Comparison of ENCODE assay signal across 8 mouse cellular contexts in the genomic region with DNA sequence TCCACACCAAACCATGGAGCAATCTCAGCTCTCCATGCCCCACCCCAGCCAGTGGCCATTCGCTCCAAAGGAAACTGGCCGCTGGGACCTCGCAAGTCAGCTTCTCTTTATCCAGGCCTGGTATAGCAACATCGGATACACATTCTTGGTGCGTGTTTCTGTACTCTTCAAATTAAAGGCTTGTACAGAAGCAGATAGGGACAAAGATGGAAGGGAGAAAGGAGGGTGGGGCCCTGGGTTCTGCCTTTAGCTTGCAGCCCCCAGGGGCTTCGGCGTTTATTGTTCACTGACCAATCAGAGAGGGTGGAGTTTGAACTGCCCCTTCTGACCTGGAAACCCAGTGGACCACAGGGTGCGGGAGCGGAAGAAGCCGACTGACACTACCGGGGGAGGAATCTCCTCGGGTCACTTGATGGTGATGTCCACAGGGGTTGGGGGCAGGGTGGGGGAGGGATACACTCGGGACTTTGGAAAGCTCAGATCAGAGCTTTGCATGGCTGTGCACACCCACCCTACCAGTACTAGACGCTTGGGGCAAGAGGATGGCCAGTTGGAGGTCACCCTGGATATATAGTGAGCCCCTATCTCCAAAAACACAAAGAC. TPM values are rescaled to one million over a fixed set of nuclear protein-coding genes. Genes with fewer than 3 reads are reported as not detected.
DNase-seq lines count a peak whose midpoint lies in the region; ATAC-seq and TF ChIP-seq lines count a peak whose summit lies in the region.

No protein-coding gene starts in this region.

- no peak overlapping the region; the same call in 1 of the 2 replicates for H3K27ac ChIP-seq in cerebellum, adult 2 months (ENCODE audit: insufficient read depth, low read length)
- H3K27ac ChIP-seq in heart, embryonic 14.5 days (replicated peaks in 1 of 2; ENCODE audit: control insufficient read depth in 1 of 2, insufficient read depth in 1 of 2, low read depth in 2 of 2, low read length in 2 of 2) = peak overlapping the region in 1 of 2 experiments; percentile 73; a peak in 2 of 4 replicates

- H3K27me3 ChIP-seq in cerebellum, adult 2 months (ENCODE audit: control insufficient read depth, insufficient read depth, low read length) = no peaks in the 10 kb centered on the region
- no peaks in the 10 kb centered on the region for H3K27me3 ChIP-seq in heart, embryonic 14.5 days (ENCODE audit: control insufficient read depth, insufficient read depth, low read length)

- H3K4me1 ChIP-seq in cerebellum, adult 2 months (ENCODE audit: control insufficient read depth, insufficient read depth, low read length) = peaks cover 21% of the 10 kb centered on the region
- peaks cover 4 to 27% of the 10 kb centered on the region in 2 experiments; a peak in 3 of 4 replicates for H3K4me1 ChIP-seq in heart, embryonic 14.5 days (ENCODE audit: control insufficient read depth in 2 of 2, insufficient read depth in 2 of 2, low read length in 2 of 2)

- ATAC-seq in heart, embryonic 14.5 days (ENCODE audit: insufficient number of reproducible peaks, insufficient read depth, low FRiP score, low read depth) = no peak

- no peak for TF ChIP-seq CTCF in cerebellum, adult 2 months (IDR thresholded peaks at IDR 0.05; ENCODE audit: borderline replicate concordance, insufficient read depth, low read depth, low read length)

- DNase-seq in cerebellum, adult 2 months = peak in 1 of 2 experiments; percentile 43
- no peak for DNase-seq in cerebellum, postnatal 36 days
- peak; percentile 59 for DNase-seq in MN1 (ENCODE audit: low spot score)
- peak; percentile 56 to 83 for DNase-seq in kidney, postnatal 25 days
- peak; percentile 52 for DNase-seq in neural tube, embryonic 10.5 days (ENCODE audit: extremely low spot score, low spot score)
- DNase-seq in spleen, postnatal 14 days (ENCODE audit: low spot score in 2 of 2) = no peak
- no peak for DNase-seq in urinary bladder, adult 2 months (ENCODE audit: low spot score)

- no peaks in the 10 kb centered on the region; the same call in 1 of the 2 replicates for H3K36me3 ChIP-seq in heart, embryonic 14.5 days (ENCODE audit: control insufficient read depth, insufficient read depth, low read length)

- 26% methylated on average over 14 of the region's 14 CpGs for WGBS in cerebellum, adult 2 months
- 31% methylated on average over 14 of the region's 14 CpGs for WGBS in heart, embryonic 14.5 days

- TF ChIP-seq POLR2A in cerebellum, adult 2 months (IDR thresholded peaks at IDR 0.05; ENCODE audit: borderline replicate concordance, insufficient read depth, low read length) = no peak

- H3K4me2 ChIP-seq in heart, embryonic 14.5 days (ENCODE audit: low read length) = peak overlapping the region; percentile 95

- H3K9me3 ChIP-seq in heart, embryonic 14.5 days (ENCODE audit: control insufficient read depth, low read length) = no peaks in the 10 kb centered on the region

- H3K9ac ChIP-seq in heart, embryonic 14.5 days (ENCODE audit: low read length) = peak overlapping the region; percentile 82

- H3K4me3 ChIP-seq in cerebellum, adult 2 months (replicated peaks; ENCODE audit: insufficient read depth, low read depth, low read length) = peak overlapping the region; percentile 94
- H3K4me3 ChIP-seq in heart, embryonic 14.5 days (ENCODE audit: control insufficient read depth in 1 of 2, insufficient read depth in 1 of 2, low read depth in 1 of 2, low read length in 2 of 2) = peak overlapping the region; percentile 68 to 74

RNA-seq across cellular contexts. Expression of gene Cotl1, which starts 0.8 kb away (rescaled TPM):
- 149 and 156 TPM in 2 replicates for polyA plus RNA-seq in cerebellum, adult 2 months (2012; rRNA removed)
- polyA plus RNA-seq in heart, embryonic 14.5 days (2014; fragmentation: Nextera tagmentation; extraction: Ambion mirVana) = 55.1 and 75.9 TPM in 2 replicates
- 88.9 and 123 TPM in 2 replicates for polyA plus RNA-seq in urinary bladder, adult 2 months (2012; rRNA removed)

RNA-seq across cellular contexts. Expression of gene Klhl36, which starts 22.5 kb away (rescaled TPM):
- 12.7 and 15.3 TPM in 2 replicates for polyA plus RNA-seq in cerebellum, adult 2 months (2012; rRNA removed)
- 8.8 and 10.6 TPM in 2 replicates for polyA plus RNA-seq in heart, embryonic 14.5 days (2014; fragmentation: Nextera tagmentation; extraction: Ambion mirVana)
- 10.6 and 11.6 TPM in 2 replicates for polyA plus RNA-seq in urinary bladder, adult 2 months (2012; rRNA removed)

Comparison
In these comparisons a context has a peak if more than half of its experiments do, and no peak if none do; other contexts are left out.
1. DNase-seq: peak in MN1 (single experiment), kidney, postnatal 25 days (2 of 2) and neural tube, embryonic 10.5 days (single experiment); none in cerebellum, postnatal 36 days (0 of 2), spleen, postnatal 14 days (0 of 2) and urinary bladder, adult 2 months (single experiment).